Mouse (Mus musculus): Measurements from ENCODE around the gene Gm17332. TPM values are rescaled to one million over a fixed set of nuclear protein-coding genes. Genes with fewer than 3 reads are reported as not detected.
"Not testable (repeated sequence)": the region's sequence is repeated elsewhere in the genome, so short reads cannot be mapped to it uniquely, and the experiment has no call there.

Gm17332 gene
- not detected for total RNA-seq (2021)
- long read RNA-seq, experiment 1 = 0 reads
- long read RNA-seq, experiment 2 = 0 reads

DNA sequence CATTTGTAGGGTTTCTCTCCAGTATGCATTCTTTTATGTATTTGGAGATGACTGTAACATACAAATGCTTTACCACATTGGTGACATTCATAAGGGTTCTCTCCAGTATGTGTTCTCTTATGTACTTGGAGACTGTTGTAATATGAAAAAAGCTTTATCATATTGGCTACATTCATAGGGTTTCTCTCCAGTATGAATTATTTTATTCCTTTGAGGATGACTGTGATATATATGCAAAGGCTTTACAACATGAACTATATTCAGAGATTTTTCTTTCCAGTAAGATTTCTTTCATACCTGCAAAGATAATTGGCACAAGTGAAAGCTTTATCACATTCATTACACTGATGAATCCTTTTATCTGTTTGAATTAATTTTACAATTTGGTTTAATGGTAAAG, at the start of gene Gm17332:
Gm17332 (minus strand) TSS at position 101 of the 400 bp plus-strand sequence.
- DNase-seq (ENCODE audit: low spot score in 2 of 2) = no peak

- no peak for DNase-seq (ENCODE audit: low spot score in 2 of 2)
These were observed 47.7 kb upstream of the Gm17332 start for GRCm38 (mm10) chr11:31229966-31230365.

DNA sequence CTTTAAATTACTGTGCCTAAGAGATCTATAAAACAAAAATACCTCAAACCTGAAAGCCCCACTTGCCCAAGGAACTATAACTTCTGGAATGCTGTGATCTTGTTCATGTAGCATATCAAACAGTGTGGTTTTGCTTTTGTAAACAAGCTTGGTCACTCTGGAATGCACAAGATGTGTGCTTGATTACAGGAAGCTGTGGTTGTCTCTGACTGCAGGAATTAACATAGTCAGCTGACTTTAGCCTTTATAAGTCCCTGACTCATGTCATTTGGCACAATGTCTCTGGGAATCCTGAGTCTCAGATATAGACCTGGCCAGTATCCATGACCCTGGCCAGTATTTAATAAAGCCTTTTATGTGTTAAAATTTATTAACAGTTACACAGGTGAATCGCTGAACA, 43.1 kb upstream of the Gm17332 start:
- DNase-seq (ENCODE audit: low spot score in 2 of 2) = no peak

DNA sequence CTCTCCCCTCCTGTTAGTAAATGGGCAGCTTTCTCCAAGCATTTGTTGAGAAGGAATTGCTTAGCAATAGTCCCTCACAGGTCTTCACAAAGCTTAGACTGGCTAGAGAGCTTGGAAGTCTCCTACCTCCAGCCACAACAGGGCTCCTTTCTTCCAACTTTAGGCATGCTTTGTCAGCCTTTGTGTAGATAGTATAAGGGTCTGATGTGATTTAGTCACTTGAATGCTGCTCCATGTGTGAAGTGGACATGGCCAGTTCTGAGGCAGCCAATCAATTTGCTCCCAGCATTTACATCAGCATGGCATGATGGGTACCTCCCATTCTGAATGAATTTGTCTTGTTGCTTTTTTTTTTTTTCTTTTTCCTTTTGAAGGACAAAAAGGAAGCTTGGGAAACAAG, 35.7 kb upstream of the Gm17332 start:
- DNase-seq (ENCODE audit: low spot score in 2 of 2) = no peak

GRCm38 (mm10) chr11:31195621-31196363, 13.5 kb upstream of the Gm17332 start:
- no peak for DNase-seq (ENCODE audit: low spot score in 2 of 2)

GRCm38 (mm10) chr11:31194761-31195160, 12.5 kb upstream of the Gm17332 start:
- DNase-seq (ENCODE audit: low spot score in 2 of 2) = no peak

- DNase-seq (ENCODE audit: low spot score in 2 of 2) = peak; percentile 17 to 41
These were observed 12.1 kb downstream of the Gm17332 start for GRCm38 (mm10) chr11:31170052-31170646.

DNA sequence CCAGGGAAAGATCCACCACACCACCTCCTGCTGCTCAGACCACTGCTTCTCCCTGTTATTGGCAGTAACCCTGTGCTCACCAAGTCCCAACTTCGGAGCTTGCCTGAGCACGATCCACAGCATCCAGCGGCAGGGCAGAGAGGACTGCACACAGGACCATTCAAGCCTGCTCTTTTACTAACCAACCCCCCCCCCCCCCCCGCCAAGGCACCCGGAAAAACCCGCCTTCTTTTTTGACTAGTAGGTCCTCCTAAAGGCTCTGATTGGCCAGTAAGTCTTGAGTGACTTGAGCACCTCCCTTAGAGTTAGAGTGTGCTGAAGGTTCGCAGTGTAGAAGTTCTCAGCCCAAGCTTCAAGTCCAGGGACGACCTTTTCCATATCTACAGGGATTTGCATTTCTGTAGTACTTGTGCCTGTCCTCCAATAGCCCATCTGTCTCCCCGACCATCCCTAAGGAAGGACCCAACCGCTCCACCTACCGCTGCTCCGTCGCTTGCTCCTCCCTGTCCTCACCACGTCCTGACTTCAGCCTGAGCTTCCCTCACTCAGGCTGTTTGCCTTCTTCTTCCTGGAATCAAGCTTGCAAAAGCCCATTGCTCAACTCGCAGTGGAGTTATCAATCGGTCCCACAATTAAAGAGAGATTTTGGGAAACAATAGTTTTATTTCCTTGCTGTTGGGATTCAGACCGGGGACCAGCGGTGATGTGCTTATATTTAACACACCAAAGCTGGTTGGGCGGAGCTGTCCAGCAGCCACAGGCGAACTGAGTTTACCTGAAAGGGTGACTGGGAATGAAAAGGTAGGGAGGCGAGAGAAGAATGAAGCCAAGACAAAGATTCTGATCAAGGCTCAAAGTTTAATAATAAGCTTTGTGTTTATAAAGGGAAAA, 12.9 kb downstream of the Gm17332 start:
- DNase-seq (ENCODE audit: low spot score in 2 of 2) = no peak

DNA sequence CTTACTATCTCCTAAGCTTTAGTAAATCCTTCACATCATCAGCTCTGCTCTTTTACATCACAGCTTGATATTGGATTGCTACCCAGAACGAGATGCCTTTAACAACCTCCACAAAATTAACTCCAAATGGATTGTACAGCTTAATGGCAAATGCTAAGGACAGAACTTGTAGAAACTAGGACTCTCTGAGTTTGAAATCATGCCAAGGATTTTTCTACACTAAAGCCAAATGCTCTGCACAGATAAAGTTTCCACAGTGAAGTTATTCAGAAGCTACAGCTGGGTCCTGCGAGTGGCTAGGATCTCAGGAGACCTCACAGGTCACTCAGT, 13.5 kb downstream of the Gm17332 start:
- no peak for DNase-seq (ENCODE audit: low spot score in 2 of 2)

GRCm38 (mm10) chr11:31157021-31157420, 25.2 kb downstream of the Gm17332 start:
- no peak for DNase-seq (ENCODE audit: low spot score in 2 of 2)

DNA sequence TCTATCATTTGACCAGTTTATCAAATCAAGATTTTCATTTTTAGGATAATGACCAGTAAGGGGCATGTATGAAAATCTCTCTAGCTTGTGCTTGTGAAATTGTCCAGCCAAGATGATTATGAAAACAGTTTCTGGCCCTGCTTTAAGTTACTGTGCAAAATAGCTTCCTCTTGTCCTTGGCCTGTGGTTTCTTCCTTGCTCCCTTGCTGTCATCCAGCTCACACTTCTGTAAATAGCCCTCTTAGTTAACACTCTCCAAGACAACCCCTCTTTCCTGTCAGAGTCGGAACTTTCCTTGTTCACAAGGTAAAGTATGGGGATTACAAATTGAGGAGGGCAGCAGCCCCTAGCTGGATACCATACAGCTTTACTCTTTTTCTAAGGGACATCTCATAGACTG, 43.9 kb downstream of the Gm17332 start:
- DNase-seq (ENCODE audit: low spot score in 2 of 2) = not testable (repeated sequence)

DNA sequence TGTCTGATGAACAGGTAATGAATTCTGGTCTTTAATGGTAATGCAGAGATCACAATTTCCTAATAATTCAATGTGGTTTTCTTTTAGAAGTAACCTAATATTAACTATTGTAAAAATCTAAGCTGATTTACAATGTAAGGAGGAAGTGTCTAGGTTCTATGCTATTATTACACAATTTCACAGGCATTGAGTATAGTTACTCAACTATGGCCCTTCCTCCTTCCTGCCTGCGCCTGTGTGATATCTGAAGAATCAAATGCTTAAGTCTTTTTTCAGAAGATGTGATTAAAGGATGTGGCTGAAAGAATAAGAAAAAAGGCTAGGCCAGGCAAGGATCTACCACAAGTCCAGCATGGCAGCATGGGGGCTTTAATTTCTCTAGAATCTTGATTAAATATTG, 47.4 kb downstream of the Gm17332 start:
- not testable (repeated sequence) for DNase-seq (ENCODE audit: low spot score in 2 of 2)

DNA sequence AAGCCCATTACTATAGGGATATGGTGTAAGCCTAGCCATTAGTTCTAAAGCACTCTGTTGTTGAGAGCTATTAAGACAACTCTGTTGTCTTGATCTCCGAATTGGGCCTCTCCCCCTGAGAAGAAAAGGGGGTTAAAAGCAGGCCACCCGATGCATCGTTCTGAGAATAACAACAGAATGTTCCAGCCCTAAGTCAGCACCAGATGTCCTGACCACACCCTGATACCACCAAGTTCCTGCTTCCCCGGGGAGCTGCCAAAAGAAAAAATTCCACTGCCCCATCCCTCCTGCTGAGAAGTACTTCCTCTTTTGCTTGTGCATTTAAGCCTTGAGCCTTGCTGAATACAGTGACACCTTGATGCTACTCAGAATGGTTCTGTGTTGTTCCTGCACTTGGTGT, 48.5 kb downstream of the Gm17332 start:
- not testable (repeated sequence) for DNase-seq (ENCODE audit: low spot score in 2 of 2)

Other genes with a start within 250 kb of the Gm17332 start
- 10 to 100 TPM; 78.6 to 84.7 TPM for gene Erlec1, start 228.1 kb downstream of the Gm17332 start, total RNA-seq (2021)
- gene Chac2, start 196.1 kb downstream of the Gm17332 start, total RNA-seq (2021) = 1 to 10 TPM; 9.0 TPM
- gene Stc2, start 187.6 kb upstream of the Gm17332 start, total RNA-seq (2021) = 1 to 10 TPM; 2.0 to 2.5 TPM

All from adrenal gland, postnatal 4 days (tissue).